In genomic region chr5:75847341-75847740, GRCm38 (mm10) we compare ENCODE assay signal across 23 mouse cellular contexts.
DNase-seq lines count a peak whose midpoint lies in the region; ATAC-seq lines count a peak whose summit lies in the region.
"Had no signal": no experiment of that assay in that cellular context is flagged by ENCODE, and none has a peak within 500 bp of the region (broad histone marks: within the 10 kb centered on the region; RNA-seq: fewer than 3 reads in every experiment).

No protein-coding gene starts in this region.

- peak; percentile 64 for DNase-seq in heart, adult 11 months
- DNase-seq in heart, adult 18-20 months = no peak
- peak; percentile 20 for DNase-seq in liver, embryonic 11.5 days (ENCODE audit: low spot score)
- no peak for DNase-seq in liver
- DNase-seq in limb, embryonic 10.5 days (ENCODE audit: low spot score) = peak; percentile 18
- DNase-seq: adrenal gland, adult 8-10 months; adrenal gland, postnatal 14 days; adrenal gland, postnatal 36 days; B cell, adult 2 months; cerebellum, adult 11-12 months; cerebellum, adult 2 months; cerebellum, adult 9-10 months; cerebellum, postnatal 10 days; cerebellum, postnatal 25 days had no signal

- H3K4me3 ChIP-seq in liver, embryonic 11.5 days (ENCODE audit: low read depth, low read length) = no peak overlapping the region
- H3K4me3 ChIP-seq in limb, embryonic 10.5 days = no peak overlapping the region
- H3K4me3 ChIP-seq: embryonic facial prominence, embryonic 10.5 days; embryonic facial prominence, embryonic 12.5 days; forebrain, embryonic 13.5 days; forebrain, embryonic 15.5 days had no signal

- no peaks in the 10 kb centered on the region for H3K36me3 ChIP-seq in liver, embryonic 11.5 days (ENCODE audit: control insufficient read depth, insufficient read depth, low read length)
- H3K36me3 ChIP-seq in limb, embryonic 10.5 days = no peaks in the 10 kb centered on the region
- H3K36me3 ChIP-seq: embryonic facial prominence, embryonic 10.5 days; embryonic facial prominence, embryonic 12.5 days; forebrain, embryonic 15.5 days; G1E had no signal

- no peaks in the 10 kb centered on the region for H3K27me3 ChIP-seq in liver, embryonic 11.5 days (replicated peaks; ENCODE audit: control insufficient read depth, insufficient read depth, low read length)
- H3K27me3 ChIP-seq in limb, embryonic 10.5 days (ENCODE audit: low read depth, poor library complexity, severe bottlenecking) = 0 out of 2 replicates have a peak, but pooled peaks cover 3% of the 10 kb centered on the region
- H3K27me3 ChIP-seq: CH12.LX; embryonic facial prominence, embryonic 12.5 days had no signal

- H3K27ac ChIP-seq in liver, embryonic 11.5 days (ENCODE audit: low read depth, low read length) = no peak overlapping the region
- no peak overlapping the region for H3K27ac ChIP-seq in limb, embryonic 10.5 days
- H3K27ac ChIP-seq: embryonic facial prominence, embryonic 10.5 days; embryonic facial prominence, embryonic 12.5 days; forebrain, embryonic 13.5 days; forebrain, embryonic 15.5 days had no signal

- no peaks in the 10 kb centered on the region for H3K9me3 ChIP-seq in liver, embryonic 11.5 days (ENCODE audit: control insufficient read depth, low read length)
- no peaks in the 10 kb centered on the region for H3K9me3 ChIP-seq in limb, embryonic 10.5 days (replicated peaks)
- H3K9me3 ChIP-seq: embryonic facial prominence, embryonic 10.5 days; embryonic facial prominence, embryonic 12.5 days; forebrain, embryonic 13.5 days; forebrain, embryonic 15.5 days; G1E had no signal

- H3K9ac ChIP-seq in liver, embryonic 11.5 days (ENCODE audit: low read depth, low read length) = no peak overlapping the region
- H3K9ac ChIP-seq: embryonic facial prominence, embryonic 12.5 days; forebrain, embryonic 13.5 days; forebrain, embryonic 15.5 days had no signal

- no peak overlapping the region for H3K4me2 ChIP-seq in liver, embryonic 11.5 days
- H3K4me2 ChIP-seq: embryonic facial prominence, embryonic 12.5 days; forebrain, embryonic 13.5 days; forebrain, embryonic 15.5 days had no signal

- ATAC-seq in liver, embryonic 11.5 days (replicated peaks; ENCODE audit: low FRiP score) = no peak
- ATAC-seq: activated CD4-positive, CD25-positive, alpha-beta regulatory T cell, adult 4 months; CD4-positive, CD25-positive, alpha-beta regulatory T cell, adult 4 months; forebrain, embryonic 13.5 days; forebrain, embryonic 15.5 days; Patski had no signal

- WGBS in liver, embryonic 11.5 days = 77% methylated on average over 3 of the region's 3 CpGs
- 83% methylated on average over 3 of the region's 3 CpGs for WGBS in limb, embryonic 10.5 days

- H3K4me1 ChIP-seq in liver, embryonic 11.5 days (replicated peaks; ENCODE audit: control insufficient read depth, insufficient read depth, low read length) = no peaks in the 10 kb centered on the region
- no peaks in the 10 kb centered on the region for H3K4me1 ChIP-seq in limb, embryonic 10.5 days
- H3K4me1 ChIP-seq: embryonic facial prominence, embryonic 12.5 days; forebrain, embryonic 15.5 days had no signal

Comparison
In these comparisons a context has a peak if more than half of its experiments do, and no peak if none do; other contexts are left out.
1. DNase-seq: peak in heart, adult 11 months (single experiment), liver, embryonic 11.5 days (single experiment) and limb, embryonic 10.5 days (single experiment); none in heart, adult 18-20 months (0 of 2) and liver (single experiment).